Mouse (Mus musculus) MEL-GATA-1-ER (cell line): ENCODE measurements at regions not wholly inside any gene's neighbourhood (a gene's known extent, or its start where the extent isn't known, plus 50 kb on each side); places are given as distances from the start of the nearest gene placed in this dataset.

Source experiments
- DNase-seq: peaks from one replicate; pipeline ENCODE4 v3.0.0-alpha.2; 2012; ENCODE audit warnings: low read depth; ENCODE audit errors: extremely low read depth

DNA sequence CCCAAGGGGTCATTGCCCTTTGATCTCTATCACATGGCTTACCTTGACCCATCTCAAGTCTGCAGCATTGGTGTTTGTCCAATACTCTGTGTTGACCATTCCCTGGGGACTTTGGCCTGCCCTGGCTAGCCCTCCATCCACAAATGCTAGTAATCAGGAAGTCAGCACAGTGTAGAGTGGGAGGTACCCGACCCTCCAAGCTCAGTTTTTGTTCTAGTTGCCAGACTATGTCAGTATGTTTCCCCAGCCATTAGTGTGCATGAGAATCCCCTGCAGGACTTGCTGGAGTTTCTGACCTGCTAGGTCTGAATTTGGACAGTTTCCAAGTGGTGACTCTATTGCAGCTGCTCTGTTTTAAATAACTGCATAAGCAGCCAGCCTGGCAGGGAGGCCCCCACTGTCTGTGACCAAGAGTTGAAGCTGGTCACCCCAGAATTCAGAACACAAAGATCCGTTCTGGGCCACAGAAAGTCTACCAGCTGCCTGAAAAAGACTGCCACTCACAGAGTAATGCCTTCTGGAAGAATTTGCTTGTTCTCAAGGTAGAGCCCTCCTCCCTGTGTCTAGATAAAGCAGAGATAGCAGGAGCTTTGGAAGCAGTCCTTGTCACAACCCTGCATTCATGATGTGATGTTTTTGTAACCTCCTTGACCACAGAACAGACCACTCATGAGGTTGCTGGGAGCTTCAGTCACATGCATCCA, 118.0 kb upstream of the Slc22a23 start:
- no peak for DNase-seq

DNA sequence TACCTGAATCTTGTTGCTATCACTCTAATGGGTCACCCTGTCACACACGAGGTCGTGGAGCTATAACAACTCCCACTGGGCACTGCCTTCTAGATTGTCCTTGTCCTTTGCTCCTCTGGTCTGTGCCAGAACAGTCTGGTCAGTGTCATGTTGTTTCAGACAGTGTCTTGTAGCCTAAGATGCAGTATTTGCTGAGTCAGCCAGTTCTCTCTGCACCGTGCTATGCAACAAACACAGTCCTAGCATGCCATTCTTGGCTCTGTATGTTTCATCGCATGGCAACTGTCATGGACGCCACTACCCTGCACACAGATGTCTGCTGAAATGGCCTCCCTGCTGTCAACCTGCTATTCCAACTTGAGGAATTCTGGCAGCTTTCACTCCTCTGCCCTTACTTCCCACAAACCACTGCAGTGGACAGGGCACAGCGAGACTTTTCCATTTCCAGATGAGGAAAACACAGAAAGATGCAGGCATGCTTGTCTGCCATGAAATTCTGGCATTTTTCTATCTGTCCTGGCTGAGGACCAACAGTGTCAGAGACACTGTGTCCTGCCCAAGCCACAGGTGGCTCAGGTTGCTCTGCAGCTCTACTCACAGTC, 117.3 kb upstream of the Slc22a23 start:
- no peak for DNase-seq

GRCm38 (mm10) chr13:34460969-34461368, 116.0 kb upstream of the Slc22a23 start:
- DNase-seq: no peak

- DNase-seq: no peak
These were observed 111.1 kb upstream of the Slc22a23 start for GRCm38 (mm10) chr13:34456051-34456450.

DNA sequence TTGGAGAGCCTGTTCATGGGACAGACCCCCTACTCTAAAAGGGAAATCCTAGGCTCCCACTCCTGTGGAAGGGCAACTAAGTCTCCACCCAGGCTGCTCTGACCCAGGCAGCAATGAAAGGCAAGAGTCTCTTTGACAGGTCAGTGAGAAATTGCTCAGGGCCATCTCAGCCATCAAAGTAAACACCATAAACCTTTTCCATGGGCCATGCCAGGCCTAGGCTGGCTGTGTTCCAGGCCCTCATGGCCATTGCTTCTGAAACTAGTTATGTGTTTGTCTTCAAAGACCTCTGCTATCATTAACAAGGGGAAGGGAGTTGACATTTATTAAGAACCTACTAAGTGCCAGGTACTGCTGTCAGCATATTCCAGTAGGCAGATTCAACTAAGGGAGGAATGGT, 101.8 kb upstream of the Slc22a23 start:
- DNase-seq: no peak

DNA sequence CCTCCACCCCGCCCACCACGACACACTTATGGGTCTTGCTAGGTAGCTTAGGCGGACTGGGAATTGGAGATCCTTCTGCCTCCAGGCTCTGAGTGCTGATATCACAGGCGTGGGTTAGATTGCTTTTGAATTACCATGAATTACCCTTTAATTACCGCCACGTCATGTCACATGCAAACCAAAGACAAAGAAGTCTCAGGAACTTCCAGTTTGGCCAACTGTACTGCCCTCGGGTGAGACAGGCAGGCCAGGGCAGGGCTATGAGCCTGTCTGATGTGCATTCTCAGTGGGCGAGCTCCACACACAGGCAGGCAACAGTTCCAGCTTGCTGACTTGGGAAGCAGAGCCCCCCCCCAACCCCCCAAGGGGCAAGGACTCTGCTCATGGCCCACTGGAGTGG, 101.3 kb upstream of the Slc22a23 start:
- no peak for DNase-seq

DNA sequence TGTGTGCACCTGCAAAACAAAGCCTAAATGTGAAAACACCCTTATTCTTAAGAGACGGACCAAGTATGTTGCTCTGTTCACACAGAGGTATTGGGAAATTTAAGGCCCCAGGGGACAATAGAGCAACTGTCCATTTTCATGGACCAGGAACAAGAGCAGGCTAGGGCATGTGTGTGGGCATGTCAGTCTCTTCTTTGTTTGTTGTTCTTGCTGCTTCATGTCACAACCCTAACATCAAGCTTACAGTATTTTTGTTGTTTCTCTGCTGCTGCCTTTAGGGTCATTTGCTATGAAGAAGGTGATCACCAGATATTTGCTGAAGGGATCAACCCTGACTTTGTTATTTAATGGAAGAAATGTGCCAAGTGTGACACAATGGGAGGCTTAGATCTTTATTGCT, 96.4 kb upstream of the Slc22a23 start:
- DNase-seq: no peak

- no peak for DNase-seq
These were observed 82.5 kb upstream of the Slc22a23 start for GRCm38 (mm10) chr13:34427527-34427926.

DNA sequence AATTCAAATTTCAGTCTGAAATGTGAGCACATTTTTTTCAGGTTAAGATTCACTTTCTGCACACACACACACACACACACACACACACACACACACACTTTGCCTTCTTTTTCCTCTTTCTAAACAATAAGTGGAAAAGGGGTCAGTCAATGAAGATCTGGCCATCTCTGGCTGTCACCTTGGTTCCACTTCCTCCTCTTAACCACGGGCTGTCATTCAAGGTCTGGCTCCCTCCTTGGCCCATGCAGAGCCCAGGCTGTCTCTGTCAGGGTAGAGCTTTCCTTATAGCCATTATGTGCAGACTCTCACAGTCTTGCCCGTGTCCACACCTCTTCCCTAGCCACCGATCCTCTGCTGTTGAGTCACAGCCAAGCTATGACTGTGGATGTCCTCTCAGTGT, 79.9 kb upstream of the Slc22a23 start:
- peak; percentile 36 for DNase-seq

GRCm38 (mm10) chr13:34421644-34422043, 76.7 kb upstream of the Slc22a23 start:
- no peak for DNase-seq

GRCm38 (mm10) chr13:34420341-34421156, 75.6 kb upstream of the Slc22a23 start:
- DNase-seq: no peak

GRCm38 (mm10) chr13:34419061-34419460, 74.1 kb upstream of the Slc22a23 start:
- no peak for DNase-seq

DNA sequence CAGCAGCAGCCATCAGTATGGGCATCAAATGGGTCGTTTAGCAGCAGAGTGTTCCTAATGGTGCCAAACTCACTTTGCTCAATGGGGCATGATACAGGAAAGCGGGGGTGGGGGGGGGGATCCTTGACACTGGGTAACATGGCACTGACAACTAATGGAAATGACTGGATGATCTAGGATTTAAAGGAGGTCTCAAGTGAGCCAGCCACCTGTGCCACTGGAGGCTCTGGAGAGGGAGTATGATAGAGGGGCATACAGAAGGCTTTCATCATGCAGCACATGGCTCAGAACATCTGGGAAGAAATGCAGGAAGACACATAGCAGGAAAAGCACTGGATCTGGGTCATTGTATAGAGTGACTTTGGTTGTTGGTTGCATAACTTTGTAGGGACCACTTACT, 71.6 kb upstream of the Slc22a23 start:
- DNase-seq: no peak

DNA sequence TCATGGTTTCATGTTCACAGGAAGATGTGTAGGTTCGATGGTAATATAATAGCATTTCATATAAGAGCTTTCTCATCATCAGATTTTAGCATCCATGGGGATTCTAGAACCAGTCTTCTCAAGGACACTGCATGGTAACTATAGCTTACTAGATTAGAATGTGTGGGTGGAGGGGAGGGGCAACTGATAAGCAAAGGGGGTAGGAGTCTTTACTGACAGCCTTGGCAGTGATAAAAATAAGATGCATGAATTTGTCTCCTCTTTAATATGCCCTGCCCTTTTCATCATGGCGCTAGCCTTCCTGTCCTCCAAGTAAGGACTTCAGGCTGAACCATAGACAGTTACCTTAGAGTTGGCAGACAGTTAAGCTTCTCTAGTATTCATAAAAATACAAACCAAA, 69.6 kb upstream of the Slc22a23 start:
- no peak for DNase-seq

- no peak for DNase-seq
These were observed 63.7 kb upstream of the Slc22a23 start for GRCm38 (mm10) chr13:34408669-34409055.

DNA sequence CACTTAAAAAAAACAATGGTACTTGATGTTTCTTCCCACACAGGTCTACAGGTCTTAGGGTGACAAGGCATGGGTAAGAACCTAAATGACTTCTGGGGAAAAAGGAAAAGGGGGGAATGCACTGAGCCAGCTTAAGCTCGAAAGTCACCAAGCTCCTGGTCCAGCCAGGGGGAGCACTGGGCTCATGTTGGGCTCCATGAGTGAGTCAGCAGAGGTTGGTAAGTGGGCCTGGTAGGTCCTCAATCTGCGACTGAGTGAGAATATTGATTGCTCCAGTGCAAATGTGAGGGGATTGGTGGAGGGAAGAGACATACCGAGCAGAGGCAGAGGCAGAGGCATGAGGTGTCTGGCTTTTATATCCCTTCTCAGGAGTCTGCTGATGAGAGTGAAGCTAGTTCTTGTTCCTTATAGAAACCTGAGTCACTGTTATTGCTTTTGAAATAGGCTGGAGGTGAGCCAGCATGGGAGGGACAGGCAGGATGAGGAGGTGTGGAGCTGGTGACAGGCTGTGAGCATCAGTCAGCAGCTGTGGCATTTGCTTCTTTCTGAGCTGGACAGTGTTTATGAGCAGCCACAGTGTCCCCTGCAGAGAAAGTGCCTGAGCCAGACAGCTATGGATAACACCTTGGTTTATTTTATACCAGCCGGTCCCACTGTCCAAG, 63.2 kb upstream of the Slc22a23 start:
- no peak for DNase-seq

DNA sequence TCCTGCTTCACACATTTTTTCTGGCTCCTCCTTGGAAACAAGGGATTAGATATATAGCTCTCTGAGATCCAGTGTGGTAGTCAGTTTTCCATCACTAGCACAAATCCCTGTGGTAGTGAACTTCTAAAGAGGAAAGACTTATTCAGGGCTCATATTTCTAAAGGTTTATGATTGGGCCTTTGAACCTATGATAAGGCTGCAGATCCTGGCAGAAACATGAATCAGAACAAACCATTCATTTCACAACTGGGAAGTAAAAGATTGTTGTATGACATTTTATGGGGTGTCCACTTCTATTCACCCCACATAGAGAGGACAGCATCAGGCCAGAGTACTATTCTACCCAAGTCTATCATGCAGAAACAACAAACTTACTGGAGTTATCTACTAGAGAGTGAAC, 61.3 kb upstream of the Slc22a23 start:
- DNase-seq: no peak

- DNase-seq: no peak
These were observed 57.6 kb upstream of the Slc22a23 start for GRCm38 (mm10) chr13:34402631-34403030.

DNA sequence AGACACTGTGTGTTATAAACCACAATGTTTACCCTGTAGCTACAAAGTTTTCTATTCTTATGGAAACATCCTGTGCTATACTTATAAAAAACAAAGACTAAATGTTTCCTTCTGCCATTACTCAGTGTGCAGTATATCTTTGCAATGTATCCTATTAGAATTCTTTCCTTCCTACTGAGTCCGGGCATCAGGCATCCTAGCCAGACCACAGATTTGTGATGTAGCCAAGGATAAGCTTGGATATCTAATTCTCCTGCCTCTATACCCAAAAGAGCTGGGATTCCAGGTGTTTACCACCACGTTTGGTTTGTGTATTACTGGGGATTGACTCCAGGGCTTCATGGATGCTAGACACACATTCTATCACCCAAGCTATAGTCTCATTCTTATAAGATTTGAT, 56.0 kb upstream of the Slc22a23 start:
- no peak for DNase-seq

DNA sequence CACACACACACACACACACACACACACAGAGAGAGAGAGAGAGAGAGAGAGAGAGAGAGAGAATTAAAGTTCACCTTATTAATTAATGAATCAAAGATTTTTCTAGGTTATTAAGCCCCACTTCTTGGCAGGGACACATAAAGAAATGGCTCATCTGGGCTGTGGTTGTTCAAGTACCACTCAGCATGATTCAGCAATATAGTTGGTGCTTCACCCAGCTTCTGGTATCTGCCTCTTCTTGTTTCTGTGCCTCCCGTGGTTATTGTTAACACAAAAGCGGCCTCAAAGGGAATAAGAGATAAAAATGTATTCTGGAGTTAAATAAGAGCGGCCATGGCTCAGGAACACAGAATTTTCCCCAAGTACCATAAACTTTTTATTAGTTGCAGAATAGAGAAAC, 53.9 kb upstream of the Slc22a23 start:
- DNase-seq: peak; percentile 52

GRCm38 (mm10) chr13:34398061-34398787, 53.2 kb upstream of the Slc22a23 start:
- DNase-seq: peak; percentile 16
